Mouse (Mus musculus): ENCODE data around the gene Vmn2r91.
"Not testable (repeated sequence)": the region's sequence is repeated elsewhere in the genome, so short reads cannot be mapped to it uniquely, and the experiment has no call there.

The Vmn2r91 gene

DNA sequence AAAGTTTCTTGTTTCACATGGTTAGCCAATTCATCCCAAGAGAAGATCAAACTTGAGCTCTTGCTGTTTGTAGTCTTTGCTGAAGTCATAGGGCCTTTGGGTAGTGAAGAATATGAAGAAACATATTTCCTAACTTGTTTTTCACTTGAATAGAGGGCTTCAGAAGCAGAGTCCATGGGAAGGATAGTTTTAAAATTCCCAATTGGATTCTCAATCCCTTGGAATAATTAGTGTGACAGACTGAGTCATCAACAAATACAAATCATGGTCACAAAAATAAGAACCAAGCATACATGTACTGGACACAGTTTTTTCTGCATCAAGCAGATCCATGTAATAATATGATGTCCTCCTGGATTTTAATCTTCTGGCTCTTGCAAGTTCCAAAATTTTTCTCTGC is at the start of gene Vmn2r91:
Gene Vmn2r91, plus strand, starts transcription at position 301 of the 400 bp plus-strand sequence.
- not testable (repeated sequence) for DNase-seq (ENCODE audit: inconsistent age in 2 of 2, low spot score in 1 of 2)

GRCm38 (mm10) chr17:18049124-18049523 is 35.7 kb upstream of the Vmn2r91 start, which contains the start of gene Vmn2r124:
Gene Vmn2r124, plus strand, starts transcription at chr17:18049424.
- DNase-seq (ENCODE audit: inconsistent age in 2 of 2, low spot score in 1 of 2), result no peak

GRCm38 (mm10) chr17:18095626-18096025 is 10.8 kb downstream of the Vmn2r91 start:
- DNase-seq (ENCODE audit: inconsistent age in 2 of 2, low spot score in 1 of 2), result not testable (repeated sequence)

DNA sequence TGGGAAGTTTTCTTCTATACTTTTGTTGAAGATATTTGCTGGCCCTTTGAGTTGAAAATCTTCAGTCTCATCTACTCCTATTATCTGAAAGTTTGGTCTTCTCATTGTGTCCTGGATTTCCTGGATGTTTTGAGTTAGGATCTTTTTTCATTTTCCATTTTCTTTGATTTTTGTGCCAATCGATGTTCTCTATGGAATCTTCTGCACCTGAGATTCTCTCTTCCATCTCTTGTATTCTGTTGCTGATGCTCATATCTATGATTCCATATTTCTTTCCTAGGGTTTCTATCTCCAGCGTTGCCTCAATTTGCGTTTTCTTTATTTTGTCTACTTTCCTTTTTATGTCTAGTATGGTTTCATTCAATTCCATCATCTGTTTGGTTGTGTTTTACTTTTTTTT is 17.4 kb downstream of the Vmn2r91 start:
- not testable (repeated sequence) for DNase-seq (ENCODE audit: inconsistent age in 2 of 2, low spot score in 1 of 2)

- DNase-seq (ENCODE audit: inconsistent age in 2 of 2, low spot score in 1 of 2), result not testable (repeated sequence)
These were observed 66.8 kb downstream of the Vmn2r91 start, which contains the start of gene Vmn2r92 for GRCm38 (mm10) chr17:18151587-18151986. Gene Vmn2r92, plus strand, starts transcription at chr17:18151887.

- DNase-seq (ENCODE audit: inconsistent age in 2 of 2, low spot score in 1 of 2), result not testable (repeated sequence)
These were observed 76.4 kb downstream of the Vmn2r91 start for GRCm38 (mm10) chr17:18161194-18161593.

Data from adrenal gland, adult (tissue).